Mouse (Mus musculus): ENCODE measurements around the gene Prpf38b.

DNA sequence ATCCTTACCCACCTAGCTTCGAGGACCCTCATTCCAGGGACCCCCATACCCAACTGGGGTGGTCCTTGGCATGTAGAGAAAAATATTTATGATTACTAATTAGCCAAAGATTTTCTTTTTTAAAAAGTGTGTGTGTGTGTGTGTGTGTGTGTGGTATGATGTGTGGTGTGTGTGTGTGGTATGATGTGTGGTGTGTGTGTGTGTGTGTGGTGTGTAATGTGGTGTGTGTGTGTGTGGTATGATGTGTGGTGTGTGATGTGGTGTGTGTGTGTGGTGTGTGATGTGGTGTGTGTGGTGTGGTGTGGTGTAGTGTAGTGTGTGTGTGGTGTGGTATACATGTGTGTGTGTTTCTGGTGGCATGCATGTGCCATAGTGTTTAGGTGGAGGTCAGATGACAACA lies 19.4 kb downstream of the Prpf38b start:
- TF ChIP-seq CTCF (IDR thresholded peaks at IDR 0.05; ENCODE audit: extremely low read depth, insufficient read length, insufficient replicate concordance, low read depth, low read length): no peak
- TF ChIP-seq POLR2A (IDR thresholded peaks at IDR 0.05; ENCODE audit: low read depth, low read length): no peak
